Mouse (Mus musculus) embryonic facial prominence, embryonic 10.5 days (tissue): ENCODE data around the gene Uri1. TPM values are rescaled to one million over a fixed set of nuclear protein-coding genes. Genes with fewer than 3 reads are reported as not detected.

Source experiments
- DNase-seq: peaks from one replicate; pipeline ENCODE4 v3.0.0-alpha.2; 2017; ENCODE audit warnings: low spot score
- H3K27ac ChIP-seq: fragments of 300-500 bp; sonication (generic); replicated peaks from 2 replicates; pipeline ENCODE4 v1.5.1; 2016; ENCODE audit warnings: mild to moderate bottlenecking
- H3K27me3 ChIP-seq: fragments of 300-500 bp; sonication (generic); replicated peaks from 2 replicates; pipeline ENCODE4 v1.6.1; 2016; ENCODE audit warnings: low read depth, mild to moderate bottlenecking; ENCODE audit not compliant: poor library complexity, severe bottlenecking
- H3K36me3 ChIP-seq: fragments of 300-500 bp; sonication (generic); replicated peaks from 2 replicates; pipeline ENCODE4 v1.6.1; 2016; ENCODE audit warnings: mild to moderate bottlenecking, moderate library complexity
- H3K4me1 ChIP-seq: fragments of 300-500 bp; sonication (generic); 2 replicates; pipeline ENCODE4 v1.6.1; 2016
- H3K4me3 ChIP-seq: fragments of 300-500 bp; sonication (generic); 2 replicates; pipeline ENCODE4 v1.5.1; 2016; ENCODE audit warnings: mild to moderate bottlenecking, moderate library complexity
- H3K9me3 ChIP-seq: fragments of 300-500 bp; sonication (generic); 2 replicates; pipeline ENCODE4 v1.6.1; 2016; ENCODE audit warnings: mild to moderate bottlenecking
- WGBS: fragments of 180-500 bp; shearing (Covaris S2); methylation state at CpG from one replicate; pipeline ENCODE4 v1.1.7; 2016; 5-methylcytosine and 5-hydroxymethylcytosine counted together
- polyA plus RNA-seq: library from polyadenylated mRNA; unstranded; fragments of >200 nt; fragmentation: Nextera tagmentation; extraction: Ambion mirVana; gene quantifications from 2 replicates; pipeline ENCODE4 v1.2.1, GENCODE M21; 2016

Uri1 gene
- polyA plus RNA-seq, 1 experiment from 2014 or later: 49.0 TPM

DNA sequence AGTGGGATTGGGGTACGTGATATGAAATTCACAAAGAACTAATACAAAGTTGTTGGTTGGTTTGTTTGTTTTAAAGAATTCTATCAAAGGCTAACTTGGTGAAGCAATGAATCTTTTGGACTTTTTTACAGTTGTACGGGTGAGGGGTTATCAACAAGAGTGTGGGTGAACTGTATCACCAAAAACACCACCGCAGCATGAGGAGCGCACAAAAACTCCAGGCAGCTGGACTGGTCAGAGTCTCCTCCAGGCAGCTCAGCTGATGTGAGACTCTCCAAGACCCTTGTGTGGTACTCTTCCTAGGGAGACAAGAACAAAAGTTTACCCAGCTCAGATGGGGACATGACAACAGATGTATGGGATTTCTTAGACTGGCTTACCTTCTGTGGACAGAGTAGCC is 7.8 kb upstream of the Uri1 start:
- no peak for DNase-seq
- H3K36me3 ChIP-seq: no peaks in the 10 kb centered on the region
- H3K27ac ChIP-seq: no peak overlapping the region
- no peaks in the 10 kb centered on the region for H3K27me3 ChIP-seq
- 96% methylated on average over 4 of the region's 4 CpGs for WGBS
- no peaks in the 10 kb centered on the region for H3K4me1 ChIP-seq
- no peak overlapping the region for H3K4me3 ChIP-seq
- H3K9me3 ChIP-seq: no peaks in the 10 kb centered on the region

DNA sequence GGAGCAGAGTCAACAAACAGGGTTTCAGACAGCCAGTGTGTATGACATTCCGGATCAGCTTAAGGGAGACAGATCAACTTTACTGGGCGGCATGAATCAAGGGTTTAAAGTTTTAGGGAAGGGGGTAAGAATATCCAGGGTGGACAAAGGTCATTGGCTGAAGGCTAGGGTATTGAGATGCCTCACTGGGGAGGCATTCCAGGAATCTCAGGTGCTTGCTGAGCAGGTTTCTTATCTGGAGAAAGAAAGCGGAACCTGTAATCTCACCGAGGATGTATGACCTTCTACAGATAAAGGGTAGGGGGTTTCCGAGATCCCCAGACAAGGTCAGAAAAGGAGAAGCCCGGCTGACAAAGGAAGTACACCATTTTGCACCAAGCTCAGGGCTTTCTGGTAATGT is 7.3 kb upstream of the Uri1 start:
- Histone ChIP-seq H3K9me3 (no peaks in the 10 kb centered on the region), H3K27me3 (no peaks in the 10 kb centered on the region), H3K4me1 (no peaks in the 10 kb centered on the region), H3K36me3 (no peaks in the 10 kb centered on the region), H3K4me3 (no peak overlapping the region), H3K27ac (no peak overlapping the region)
- WGBS: 41% methylated on average over 6 of the region's 6 CpGs
- no peak for DNase-seq

DNA sequence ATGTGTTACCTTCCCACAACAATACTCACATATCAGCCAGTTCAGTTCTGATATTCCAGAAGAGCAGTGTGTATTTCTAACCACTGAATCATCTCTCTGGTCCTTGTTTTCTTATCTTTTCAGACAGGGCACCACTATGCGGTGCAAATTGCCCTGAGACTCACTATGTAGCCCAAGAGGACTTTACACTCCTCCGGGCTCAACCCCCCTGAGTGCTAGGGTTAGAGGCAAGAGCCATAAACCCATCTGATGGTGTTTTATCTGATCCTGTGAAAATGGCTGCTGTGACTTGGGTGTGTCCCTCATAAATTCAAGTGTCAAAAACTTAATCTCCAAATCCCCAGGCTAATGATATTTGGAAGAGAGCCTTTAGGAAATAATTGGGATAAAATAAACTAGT is 6.6 kb upstream of the Uri1 start:
- no peaks in the 10 kb centered on the region for H3K36me3 ChIP-seq
- no peaks in the 10 kb centered on the region for H3K9me3 ChIP-seq
- no peak for DNase-seq
- 65% methylated on average over 2 of the region's 2 CpGs for WGBS
- no peaks in the 10 kb centered on the region for H3K4me1 ChIP-seq
- no peak overlapping the region for H3K4me3 ChIP-seq
- no peak overlapping the region for H3K27ac ChIP-seq
- no peaks in the 10 kb centered on the region for H3K27me3 ChIP-seq

DNA sequence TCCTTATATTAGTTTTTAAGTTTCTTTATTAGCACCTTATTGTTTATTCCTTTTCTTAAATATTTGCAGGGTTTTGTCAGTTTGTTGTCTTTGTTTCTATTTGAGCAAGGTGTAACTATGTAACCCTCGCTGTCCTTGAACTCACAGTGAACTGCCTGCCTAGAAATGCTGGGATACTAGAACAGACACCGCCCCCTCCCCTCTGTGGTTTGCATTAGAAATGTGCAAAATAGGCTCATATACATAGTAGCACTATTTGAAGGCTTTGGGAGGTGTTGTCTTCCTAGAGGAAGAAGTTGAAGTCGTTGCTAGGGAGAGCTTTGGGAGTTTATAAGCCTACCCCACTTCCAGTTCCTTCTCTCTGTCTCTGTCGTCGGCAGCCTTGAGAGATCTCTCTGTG is 5.7 kb upstream of the Uri1 start:
- Histone ChIP-seq H3K27me3 (no peaks in the 10 kb centered on the region), H3K4me1 (no peaks in the 10 kb centered on the region), H3K36me3 (no peaks in the 10 kb centered on the region), H3K4me3 (no peak overlapping the region), H3K27ac (no peak overlapping the region), H3K9me3 (no peaks in the 10 kb centered on the region)
- WGBS: 62% methylated on average over 5 of the region's 5 CpGs
- DNase-seq: no peak

GRCm38 (mm10) chr7:38027940-38028600 is 4.7 kb upstream of the Uri1 start:
- Histone ChIP-seq H3K27ac (no peak overlapping the region), H3K4me3 (no peak overlapping the region), H3K27me3 (no peaks in the 10 kb centered on the region), H3K9me3 (no peaks in the 10 kb centered on the region), H3K4me1 (no peaks in the 10 kb centered on the region), H3K36me3 (no peaks in the 10 kb centered on the region)
- no peak for DNase-seq
- WGBS: 82% methylated on average over 7 of the region's 7 CpGs

GRCm38 (mm10) chr7:38024839-38025238 is 1.5 kb upstream of the Uri1 start:
- no peak for DNase-seq
- Histone ChIP-seq H3K4me3 (no peak overlapping the region), H3K9me3 (no peaks in the 10 kb centered on the region), H3K36me3 (no peaks in the 10 kb centered on the region), H3K27ac (no peak overlapping the region), H3K27me3 (no peaks in the 10 kb centered on the region), H3K4me1 (no peaks in the 10 kb centered on the region)
- 79% methylated on average over 4 of the region's 4 CpGs for WGBS

DNA sequence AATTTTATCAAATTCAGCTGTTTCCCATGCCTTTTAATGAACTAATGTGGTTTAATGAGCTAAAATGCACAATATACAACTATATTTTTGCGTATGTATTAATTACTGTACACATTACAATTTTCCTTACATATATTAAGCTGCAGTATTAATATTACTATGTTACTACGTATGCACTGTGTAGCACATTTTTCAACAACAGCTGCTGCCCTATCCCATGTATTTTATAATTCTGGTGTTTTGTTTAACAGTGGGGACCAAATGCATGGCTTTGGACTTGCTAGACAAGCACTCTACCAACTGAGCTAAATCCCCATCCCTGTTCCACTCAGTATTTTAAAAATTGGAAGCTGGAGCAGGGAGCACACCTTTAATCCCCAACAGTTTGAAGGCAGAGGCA is 3.6 kb downstream of the Uri1 start:
- DNase-seq: no peak
- WGBS: 50% methylated on average over 2 of the region's 2 CpGs
- H3K27ac ChIP-seq: peak overlapping the region; percentile 96
- no peaks in the 10 kb centered on the region for H3K36me3 ChIP-seq
- H3K4me3 ChIP-seq: peak overlapping the region; percentile 89
- H3K4me1 ChIP-seq: peaks cover 17% of the 10 kb centered on the region
- no peaks in the 10 kb centered on the region for H3K9me3 ChIP-seq
- no peaks in the 10 kb centered on the region for H3K27me3 ChIP-seq

- peak overlapping the region; percentile 96 for H3K27ac ChIP-seq
- peak; percentile 94 for DNase-seq
- H3K4me3 ChIP-seq: peak overlapping the region; percentile 89
- no peaks in the 10 kb centered on the region for H3K27me3 ChIP-seq
- no peaks in the 10 kb centered on the region for H3K36me3 ChIP-seq
- WGBS: under 1% methylated on average over 49 of the region's 49 CpGs
- peaks cover 20% of the 10 kb centered on the region for H3K4me1 ChIP-seq
- H3K9me3 ChIP-seq: no peaks in the 10 kb centered on the region
These were observed 4.0 kb downstream of the Uri1 start for GRCm38 (mm10) chr7:38019369-38019749.

- H3K36me3 ChIP-seq: no peaks in the 10 kb centered on the region
- H3K27ac ChIP-seq: peak overlapping the region; percentile 96
- no peaks in the 10 kb centered on the region for H3K27me3 ChIP-seq
- whole genome bisulfite sequencing: 1% methylated on average over 67 of the region's 67 CpGs
- H3K9me3 ChIP-seq: no peaks in the 10 kb centered on the region
- peaks cover 20% of the 10 kb centered on the region for H3K4me1 ChIP-seq
- peak; percentile 79 for DNase-seq
- H3K4me3 ChIP-seq: peak overlapping the region; percentile 89
These were observed 4.7 kb downstream of the Uri1 start for GRCm38 (mm10) chr7:38018416-38019368.

- H3K4me1 ChIP-seq: peaks cover 20% of the 10 kb centered on the region
- no peak overlapping the region for H3K27ac ChIP-seq
- 73% methylated on average over 5 of the region's 5 CpGs for WGBS
- H3K27me3 ChIP-seq: no peaks in the 10 kb centered on the region
- H3K36me3 ChIP-seq: no peaks in the 10 kb centered on the region
- DNase-seq: no peak
- no peak overlapping the region for H3K4me3 ChIP-seq
- H3K9me3 ChIP-seq: no peaks in the 10 kb centered on the region
These were observed 8.0 kb downstream of the Uri1 start for GRCm38 (mm10) chr7:38015356-38015755.

DNA sequence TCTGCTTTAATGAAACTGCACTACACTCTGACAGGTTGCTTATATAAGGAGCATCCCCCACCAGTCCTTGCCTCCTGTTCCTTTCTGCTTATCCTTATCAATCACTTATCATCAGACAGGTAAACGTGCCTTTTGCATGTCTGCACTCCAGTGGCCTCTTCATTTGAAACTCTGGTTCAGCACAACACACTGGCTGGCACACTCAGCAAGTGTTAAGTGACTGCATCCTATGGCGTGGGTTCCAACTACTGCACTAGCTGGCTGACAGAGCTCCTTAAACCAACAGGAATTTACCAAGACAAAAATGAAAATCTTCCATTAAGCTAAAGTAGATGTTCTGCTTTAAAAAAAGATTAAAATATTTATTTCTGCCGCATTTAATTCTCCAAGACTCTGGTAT is 9.4 kb downstream of the Uri1 start:
- no peaks in the 10 kb centered on the region for H3K36me3 ChIP-seq
- H3K27me3 ChIP-seq: no peaks in the 10 kb centered on the region
- no peak overlapping the region for H3K4me3 ChIP-seq
- no peak for DNase-seq
- peaks cover 16% of the 10 kb centered on the region for H3K4me1 ChIP-seq
- 79% methylated on average over 3 of the region's 3 CpGs for WGBS
- H3K9me3 ChIP-seq: no peaks in the 10 kb centered on the region
- no peak overlapping the region for H3K27ac ChIP-seq

- Histone ChIP-seq H3K4me3 (no peak overlapping the region), H3K9me3 (no peaks in the 10 kb centered on the region), H3K36me3 (no peaks in the 10 kb centered on the region), H3K27ac (no peak overlapping the region), H3K27me3 (no peaks in the 10 kb centered on the region), H3K4me1 (peaks cover 13% of the 10 kb centered on the region)
- 97% methylated on average over 4 of the region's 4 CpGs for WGBS
- no peak for DNase-seq
These were observed 10.5 kb downstream of the Uri1 start for GRCm38 (mm10) chr7:38012811-38013210.

DNA sequence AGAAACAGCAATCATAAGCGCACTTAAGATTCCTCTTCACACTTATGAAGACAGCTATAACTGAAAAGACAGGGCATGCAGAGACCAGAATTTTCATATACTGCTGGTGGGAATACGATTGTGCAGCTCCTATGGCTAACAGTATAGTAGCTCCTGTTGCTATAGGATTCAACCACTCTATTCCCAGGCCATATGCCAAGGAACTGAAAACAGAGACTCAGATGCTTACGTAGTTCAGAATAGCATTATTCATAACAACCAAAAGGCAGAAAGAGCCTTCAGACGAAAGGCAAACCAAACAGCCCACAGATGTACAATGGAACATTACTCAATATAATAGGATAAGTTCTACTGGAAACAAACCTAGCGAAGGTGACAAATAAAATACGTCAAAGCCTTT is 15.0 kb downstream of the Uri1 start:
- H3K36me3 ChIP-seq: no peaks in the 10 kb centered on the region

More for the DNA sequence above, 15.0 kb downstream of the Uri1 start:
- Histone ChIP-seq H3K27me3 (no peaks in the 10 kb centered on the region), H3K4me1 (no peaks in the 10 kb centered on the region), H3K27ac (no peak overlapping the region), H3K4me3 (no peak overlapping the region), H3K9me3 (no peaks in the 10 kb centered on the region)
- DNase-seq: no peak
- WGBS: 90% methylated on average over 6 of the region's 6 CpGs
